Mouse (Mus musculus) skeletal muscle tissue, adult 2 months (tissue): ENCODE results near the gene Stx19.

Experiments
- DNase-seq: peaks from one replicate; pipeline ENCODE4 v3.0.0-alpha.2; 2012; ENCODE audit warnings: low read depth, low spot score

Gene Stx19

DNA sequence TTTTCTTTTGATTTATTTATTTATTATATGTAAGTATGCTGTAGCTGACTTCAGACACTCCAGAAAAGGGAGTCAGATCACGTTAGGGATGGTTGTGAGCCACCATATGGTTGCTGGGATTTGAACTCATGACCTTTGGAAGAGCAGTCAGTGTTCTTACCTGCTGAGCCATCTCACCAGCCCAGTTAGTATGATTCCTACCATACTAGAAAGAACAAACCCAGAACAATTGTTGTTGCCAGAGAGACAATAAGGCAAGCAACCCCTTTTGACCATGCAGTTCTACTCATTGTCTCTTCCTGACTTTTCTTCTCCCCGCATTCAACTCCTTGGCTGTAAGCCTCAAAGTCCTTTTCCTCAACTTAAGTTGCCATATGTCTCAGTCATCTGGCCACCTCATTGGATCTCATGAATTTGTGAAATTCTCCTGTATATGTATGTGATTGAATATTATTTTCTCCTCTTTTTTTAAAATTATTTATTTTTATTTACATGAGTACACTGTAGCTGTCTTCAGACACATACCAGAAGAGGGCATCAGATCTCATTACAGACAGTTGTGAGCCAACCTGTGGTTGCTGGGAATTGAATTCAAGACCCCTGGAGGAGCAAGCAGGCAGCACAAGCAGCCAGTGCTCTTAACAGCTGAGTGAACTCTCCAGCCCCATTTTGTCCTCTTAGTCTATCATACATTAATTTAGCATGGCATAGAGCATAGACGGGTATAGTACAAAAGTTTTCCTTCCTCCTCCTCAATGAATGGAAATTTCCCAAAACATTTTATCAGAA is 38.2 kb downstream of the Stx19 start:
- DNase-seq, result no peak

DNA sequence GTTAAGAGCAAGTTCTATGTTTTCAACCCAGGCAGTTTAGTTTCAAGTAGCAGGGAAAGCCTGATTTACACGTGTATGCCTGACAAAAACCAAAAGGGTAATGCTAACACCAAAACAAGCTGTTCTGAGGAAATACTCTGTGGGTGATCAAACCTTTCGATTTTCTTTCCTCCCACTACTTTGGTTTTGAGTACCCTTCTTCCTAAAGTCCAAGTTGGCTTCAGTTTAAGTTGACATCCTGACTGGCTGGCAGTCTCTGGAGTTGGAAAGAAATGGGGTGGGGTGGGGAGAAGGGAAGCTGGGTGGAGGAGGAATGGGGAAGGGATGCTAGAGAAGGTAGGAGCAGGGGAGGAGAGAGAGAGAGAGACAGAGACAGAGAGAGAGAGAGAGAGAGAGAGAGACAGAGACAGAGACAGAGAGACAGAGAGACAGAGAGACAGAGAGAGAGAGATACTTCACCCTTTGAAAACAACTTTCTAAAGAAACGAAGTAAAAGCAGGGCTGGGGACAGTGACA is 39.2 kb downstream of the Stx19 start:
- no peak for DNase-seq

DNA sequence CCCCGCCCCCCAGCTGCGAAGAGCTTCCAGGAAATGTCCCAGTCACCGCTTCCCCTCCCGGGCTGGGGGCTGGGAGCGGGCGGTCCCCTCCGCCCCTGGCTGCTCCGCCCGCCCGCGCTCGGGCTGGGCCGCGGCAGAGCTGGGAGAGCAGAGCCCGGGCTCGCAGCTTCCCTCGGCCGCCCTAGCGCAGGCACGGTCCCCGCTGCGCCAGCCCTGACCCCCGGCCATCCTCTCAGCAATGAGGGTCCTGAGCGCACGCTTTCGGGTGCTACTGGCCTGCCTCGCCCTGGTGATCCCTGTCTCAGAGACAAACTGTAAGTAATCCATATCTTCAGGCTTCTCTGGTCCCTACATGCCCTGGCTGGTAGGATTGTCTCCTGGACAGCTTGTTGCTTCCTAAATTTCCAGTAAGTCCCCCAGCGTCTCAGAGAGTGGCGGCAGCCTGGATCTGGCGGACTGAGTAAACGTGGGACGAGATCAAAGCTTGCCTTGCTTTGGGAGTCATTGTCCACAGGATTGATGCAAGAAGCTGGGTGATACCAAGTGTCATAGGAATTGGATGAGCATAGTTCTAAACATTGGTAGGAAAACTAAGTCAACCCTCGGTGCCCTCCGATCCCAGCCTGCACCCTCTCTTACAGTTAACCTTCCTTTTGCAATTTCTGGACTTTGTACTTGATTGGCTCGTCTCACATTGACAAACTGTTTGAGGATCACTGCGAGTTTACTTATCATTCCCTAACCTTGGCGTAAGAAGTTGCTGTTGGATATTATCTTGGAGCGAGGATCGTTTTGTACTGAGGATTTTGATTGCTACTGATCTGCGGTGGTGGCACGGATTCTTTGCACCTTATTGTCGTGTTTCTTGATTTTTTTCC is 40.0 kb downstream of the Stx19 start, which contains the start of gene Pros1:
Pros1 (plus strand) TSS at position 117 of the 878 bp plus-strand sequence.
- DNase-seq, result peak; percentile 38

DNA sequence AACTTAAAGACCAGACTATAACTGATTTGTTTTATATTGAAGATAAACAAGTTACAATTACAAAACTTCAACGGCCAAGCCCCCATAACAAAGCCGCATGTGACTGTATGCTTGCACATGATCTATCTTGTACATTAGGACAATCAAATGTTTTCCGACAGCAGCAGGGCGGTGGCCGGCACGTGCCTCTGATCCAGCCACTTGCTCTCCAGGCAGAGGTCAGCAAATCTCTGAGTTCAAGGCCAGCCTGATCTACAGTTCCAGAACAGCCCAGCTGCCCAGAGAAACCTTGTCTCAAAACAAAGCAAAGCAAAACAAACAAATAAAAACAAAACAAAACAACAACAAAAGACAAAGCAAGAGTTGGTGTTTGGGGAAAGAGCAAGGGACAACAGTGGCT is 40.9 kb downstream of the Stx19 start:
- no peak for DNase-seq

DNA sequence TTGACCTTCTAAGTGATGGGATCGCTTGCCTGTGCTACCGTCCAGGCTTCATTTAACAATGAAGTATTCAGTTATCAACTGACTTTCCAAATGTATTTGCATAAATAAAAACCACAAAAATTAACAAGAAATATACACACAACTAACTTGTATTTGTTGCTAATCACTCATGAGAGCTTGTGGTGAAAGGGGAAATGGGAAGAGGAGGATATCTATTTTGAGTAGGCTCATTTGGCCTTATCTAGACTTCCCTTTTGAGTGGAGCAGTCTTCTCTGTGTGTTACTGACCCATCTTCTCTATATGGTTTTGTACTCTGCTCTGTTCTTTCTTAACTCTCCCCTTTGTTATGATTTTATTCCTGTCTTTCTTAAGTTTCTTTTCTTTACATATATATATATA is 41.8 kb downstream of the Stx19 start:
- no peak for DNase-seq

DNA sequence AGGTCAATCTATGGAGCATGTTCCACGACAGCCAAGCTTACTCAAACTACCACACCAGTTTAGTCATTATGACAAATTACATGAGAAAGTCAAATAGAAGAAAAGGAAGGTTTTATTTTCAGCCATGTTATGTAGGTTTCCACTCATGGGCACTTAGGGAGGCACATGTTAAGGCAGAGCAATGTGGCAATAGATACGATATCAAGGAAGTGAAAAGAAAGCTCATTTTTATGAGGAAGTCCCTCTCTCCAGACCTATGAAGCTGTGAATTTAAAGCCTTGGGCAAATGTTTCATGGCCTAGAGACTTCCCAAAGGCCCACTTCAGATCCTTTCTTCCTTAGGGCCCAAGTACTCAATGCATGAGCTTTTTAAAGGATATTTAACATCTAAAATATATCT is 43.0 kb downstream of the Stx19 start:
- DNase-seq, result no peak

DNA sequence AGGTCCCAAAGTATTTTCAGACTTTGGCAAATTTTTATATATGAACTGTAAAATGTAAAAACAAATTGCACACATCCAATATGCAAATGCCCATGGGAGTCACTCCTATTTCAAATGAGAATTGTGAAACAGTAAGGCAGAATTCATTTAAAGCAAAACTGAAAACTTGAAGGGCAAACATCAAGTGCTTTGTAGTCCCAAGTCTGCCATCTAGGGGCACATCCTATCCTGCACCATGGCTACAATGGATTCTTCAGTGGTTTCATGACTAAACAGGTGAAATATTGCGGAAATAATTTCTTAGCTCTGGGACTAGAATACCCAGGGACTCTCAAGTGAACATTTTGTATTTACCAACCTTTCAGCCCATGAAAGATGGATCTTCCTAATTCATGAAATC is 43.5 kb downstream of the Stx19 start:
- no peak for DNase-seq

DNA sequence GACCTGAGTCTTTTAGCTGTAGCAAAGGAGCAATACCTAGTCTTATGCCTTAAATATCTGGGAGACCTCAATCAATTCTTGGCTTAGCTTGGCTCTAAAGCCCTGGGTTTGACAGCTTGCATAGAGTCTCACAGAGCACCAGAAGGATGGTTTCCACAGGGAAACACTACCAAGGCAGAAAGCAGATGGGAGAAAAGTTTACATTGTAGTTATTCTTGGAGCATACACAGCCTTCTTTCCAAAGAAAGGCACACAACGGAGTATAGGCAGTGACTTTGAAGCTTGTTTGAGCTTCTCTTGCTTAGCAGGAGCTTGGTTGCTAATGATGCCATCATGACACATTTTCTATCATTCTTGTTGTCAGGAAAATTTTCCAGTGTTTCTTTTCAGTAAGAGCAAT is 45.7 kb downstream of the Stx19 start:
- DNase-seq, result no peak

DNA sequence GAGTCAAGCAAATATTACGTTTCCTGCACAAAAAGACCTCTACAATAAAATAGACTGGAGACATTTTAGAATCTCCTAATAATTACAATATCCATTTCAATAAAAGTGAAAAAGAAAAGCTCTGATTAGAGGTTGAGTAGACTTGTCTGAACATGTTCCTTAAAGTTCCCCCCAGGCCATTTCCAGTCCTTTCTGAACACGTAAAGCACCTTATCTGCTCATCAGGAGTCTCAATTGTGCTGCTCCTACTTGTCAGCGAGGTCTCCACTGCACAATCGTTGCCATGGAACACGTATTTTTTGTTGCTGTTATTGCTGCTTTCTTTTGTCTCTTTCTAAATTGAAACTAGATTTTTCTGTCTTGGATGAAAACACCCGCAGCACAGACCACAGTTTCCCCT is 47.0 kb downstream of the Stx19 start:
- no peak for DNase-seq

DNA sequence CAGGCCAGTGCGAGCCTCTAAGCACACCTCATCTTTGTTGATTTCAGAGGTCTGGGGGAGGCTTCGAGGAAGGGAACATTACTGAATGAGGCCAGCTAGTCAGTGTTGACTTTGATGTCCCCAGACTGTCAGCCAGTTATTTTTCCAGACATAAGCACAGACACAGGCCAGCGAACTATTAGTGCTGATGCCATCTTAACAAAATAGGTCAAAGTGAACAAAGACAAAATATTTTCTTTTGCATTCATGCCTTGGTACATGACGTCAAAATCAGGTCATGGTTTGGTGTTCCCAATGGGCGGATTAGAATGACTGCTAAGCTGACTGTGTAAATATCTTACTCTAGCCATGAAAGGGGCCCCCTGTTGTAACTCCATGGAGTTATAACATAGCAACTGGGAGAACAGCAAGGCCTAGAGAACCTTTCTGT is 58.2 kb downstream of the Stx19 start:
- no peak for DNase-seq

DNA sequence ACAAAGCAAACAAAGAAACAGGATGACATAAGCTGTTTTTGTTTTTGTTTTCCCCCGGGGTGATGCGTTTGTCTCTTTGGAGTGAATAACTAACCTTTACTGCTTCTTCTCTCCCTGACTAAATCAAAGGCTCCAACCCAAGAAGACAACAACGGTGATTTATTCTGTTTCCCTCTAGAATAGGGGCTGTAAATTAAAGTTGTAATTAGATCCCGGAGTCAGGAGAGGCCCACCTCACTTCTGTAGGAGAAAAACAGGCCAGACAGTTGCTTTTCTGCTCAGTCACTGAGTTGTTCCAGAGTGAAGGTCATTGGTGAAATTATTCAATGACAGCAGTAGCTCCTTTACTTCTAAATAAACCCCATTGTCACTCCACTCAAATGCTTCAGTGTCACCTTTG is 58.7 kb downstream of the Stx19 start:
- DNase-seq, result no peak
